Mouse (Mus musculus): Measurements from ENCODE around the gene Lalba.
"Not testable (repeated sequence)": the region's sequence is repeated elsewhere in the genome, so short reads cannot be mapped to it uniquely, and the experiment has no call there.

The Lalba gene

DNA sequence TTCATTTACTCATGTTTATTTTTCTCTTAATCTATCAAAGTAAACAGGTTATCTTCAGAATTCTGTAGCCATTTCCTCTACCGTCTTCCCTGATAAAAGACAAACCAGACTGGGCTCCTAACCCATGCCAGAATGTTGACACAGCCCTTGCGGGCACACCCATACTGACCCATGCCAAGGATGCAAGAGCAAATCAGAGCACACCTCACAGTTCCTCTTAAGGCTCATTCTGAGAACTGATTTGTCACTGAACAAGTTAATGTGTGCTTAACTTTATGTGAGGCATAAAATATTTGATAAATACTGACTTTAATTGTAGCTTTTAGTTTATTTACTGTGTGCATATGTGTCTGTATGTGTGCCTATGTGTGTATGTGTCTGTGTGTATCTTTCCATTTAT, 8.8 kb upstream of the Lalba start:
- no peak for DNase-seq

DNA sequence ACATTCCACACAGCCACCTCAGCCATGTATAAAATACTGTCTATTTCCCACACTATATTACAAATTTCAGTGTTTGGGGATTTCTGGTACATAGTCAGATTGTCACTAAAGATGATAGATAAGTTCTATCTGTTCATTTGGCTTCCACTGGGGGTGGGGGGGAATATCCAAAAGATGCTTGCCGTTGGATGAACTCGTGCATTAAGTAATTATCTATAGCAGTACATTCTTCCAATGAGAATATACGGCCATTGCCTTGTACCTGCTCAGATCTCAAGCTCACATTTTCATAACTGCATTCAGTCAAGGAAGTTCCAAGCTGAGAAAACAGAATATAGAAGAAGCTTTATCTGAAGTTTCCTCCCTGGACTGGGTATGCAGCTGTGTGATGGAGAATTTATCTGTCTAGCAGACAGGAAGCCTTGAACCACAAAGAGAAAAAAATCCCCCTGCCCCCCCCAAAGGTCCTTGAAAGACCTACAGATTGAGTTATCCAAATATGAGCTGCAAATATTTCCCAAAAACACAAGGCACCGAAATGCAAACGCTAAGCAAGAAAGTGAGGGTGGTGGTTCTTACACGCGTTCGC, 4.0 kb upstream of the Lalba start:
- no peak for DNase-seq

DNA sequence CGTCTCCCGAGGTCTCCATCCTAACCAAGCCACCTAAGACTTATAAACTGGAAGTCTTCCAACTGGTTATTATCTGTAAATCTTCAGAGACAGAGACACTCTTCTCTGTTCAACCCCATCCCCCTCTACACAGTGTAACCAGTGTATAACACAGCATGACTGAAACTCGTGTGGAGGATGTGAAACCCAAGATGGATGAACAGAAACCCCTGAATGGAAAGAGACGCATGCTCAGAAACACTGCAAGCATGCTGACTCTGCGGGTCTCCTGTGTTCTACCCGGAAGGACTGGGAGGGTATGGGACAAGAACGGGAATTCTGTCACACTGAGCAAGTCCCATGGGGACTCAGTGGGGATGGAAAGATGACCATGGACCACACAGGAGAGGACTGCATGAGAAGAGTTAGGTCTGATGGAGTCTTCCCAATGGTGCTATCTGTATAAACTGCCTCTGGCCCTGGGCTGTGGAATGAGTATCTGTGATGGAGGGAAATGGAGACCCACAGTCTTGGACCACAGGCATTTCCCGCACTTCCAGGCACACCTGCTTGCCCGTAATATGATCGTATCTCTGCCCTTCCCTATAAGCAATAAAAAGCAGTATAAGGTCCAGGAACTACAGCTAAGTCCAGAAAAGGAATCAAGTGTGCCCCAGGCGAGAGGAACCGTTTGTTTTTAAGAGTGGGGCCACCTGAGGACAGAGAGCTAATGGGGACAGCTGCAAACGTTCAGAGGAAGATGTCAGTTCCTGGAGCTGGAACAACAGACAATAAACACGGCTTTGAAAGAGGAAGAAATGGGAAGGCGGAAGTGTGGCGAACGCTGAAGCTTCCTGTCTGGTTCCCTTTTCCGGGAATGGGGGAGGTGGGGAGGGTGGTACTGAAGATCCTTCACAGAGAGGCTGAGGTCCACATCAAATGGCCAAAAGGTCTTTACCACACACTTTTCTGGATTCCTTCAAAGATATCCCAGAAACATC, 1.7 kb upstream of the Lalba start:
- DNase-seq = no peak

DNA sequence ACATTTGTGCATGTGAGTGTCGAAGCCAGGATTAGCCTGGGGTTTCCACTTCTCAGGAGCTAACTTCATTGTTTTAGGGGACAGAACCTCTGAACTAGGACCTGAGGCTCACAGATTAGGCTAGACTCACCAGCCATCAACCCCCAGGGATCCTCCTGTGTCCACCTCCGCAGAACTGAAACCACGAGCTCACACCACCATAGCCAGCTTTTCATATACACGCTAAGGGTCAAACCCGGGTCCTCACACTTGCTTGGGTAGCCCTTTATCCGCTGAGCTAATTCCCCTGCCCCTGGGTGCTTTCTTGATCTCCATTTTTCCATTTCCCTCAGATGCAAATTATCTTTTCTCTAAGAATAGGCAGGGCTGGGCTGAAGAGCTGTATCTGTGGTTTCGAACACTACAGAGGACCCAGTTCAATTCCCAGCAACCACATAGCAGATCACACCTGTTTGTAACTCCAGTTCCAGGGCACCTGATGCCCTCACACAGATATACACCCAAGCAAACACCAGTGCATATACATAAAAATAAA, 2.9 kb downstream of the Lalba start:
- DNase-seq = no peak

DNA sequence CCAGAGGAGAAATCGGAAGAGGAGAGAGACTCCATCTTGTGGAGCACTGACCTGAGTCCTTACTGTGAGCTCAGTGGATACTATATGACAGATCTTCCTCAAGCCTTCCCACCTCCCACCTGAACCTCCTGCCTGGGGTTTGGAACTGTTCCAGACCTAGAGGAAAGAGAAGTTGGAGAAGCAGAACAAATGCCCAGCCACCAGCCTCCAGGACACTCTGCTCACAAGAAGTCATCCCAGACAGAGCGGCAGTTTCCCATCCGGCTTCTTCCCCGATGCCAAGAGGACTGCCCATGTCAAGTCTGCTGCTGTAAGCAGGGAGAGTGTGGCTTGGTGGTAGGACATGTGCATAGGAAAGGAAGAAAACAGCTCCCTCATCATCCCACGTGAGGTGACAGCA, 6.2 kb downstream of the Lalba start:
- no peak for DNase-seq

DNA sequence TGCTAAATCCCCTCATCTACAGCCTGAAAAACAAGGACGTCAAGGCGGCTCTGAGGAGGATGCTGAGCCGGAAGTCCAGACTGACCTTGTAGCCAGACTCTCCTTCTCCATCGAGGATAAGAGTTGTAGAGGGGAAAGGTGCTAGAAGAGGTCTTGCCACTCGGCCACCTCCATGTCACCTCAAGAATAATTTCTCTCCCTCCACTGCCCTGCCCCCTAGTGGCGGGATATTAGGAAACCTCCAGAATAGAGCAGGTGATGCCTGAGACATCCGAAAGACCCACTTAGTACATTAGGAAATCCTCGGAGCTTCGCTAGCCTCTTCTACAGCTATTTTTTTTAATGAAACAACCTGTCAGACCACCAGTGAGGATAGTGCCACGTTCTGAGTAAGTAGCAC, 7.1 kb downstream of the Lalba start:
- peak; percentile 28 for DNase-seq

DNA sequence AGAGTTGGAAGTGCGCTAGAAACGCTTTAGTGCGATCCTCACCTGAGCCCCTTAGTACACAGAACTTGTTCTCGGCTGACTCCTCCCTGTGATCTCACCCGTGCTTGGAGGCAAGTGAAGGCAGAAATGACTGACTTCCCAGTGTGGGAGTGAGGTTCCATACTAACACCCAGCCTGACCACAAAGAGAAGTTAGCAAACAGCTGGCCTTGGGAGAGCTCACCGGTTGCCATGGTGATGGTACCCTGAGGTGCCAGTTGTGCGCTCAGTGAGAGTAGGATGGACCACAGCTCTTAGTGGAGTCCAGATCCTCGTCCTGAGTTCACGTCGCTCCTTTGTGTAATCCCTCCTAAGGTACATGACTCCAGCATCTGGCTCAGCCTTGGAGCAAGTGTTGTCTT, 7.6 kb downstream of the Lalba start:
- DNase-seq = no peak

DNA sequence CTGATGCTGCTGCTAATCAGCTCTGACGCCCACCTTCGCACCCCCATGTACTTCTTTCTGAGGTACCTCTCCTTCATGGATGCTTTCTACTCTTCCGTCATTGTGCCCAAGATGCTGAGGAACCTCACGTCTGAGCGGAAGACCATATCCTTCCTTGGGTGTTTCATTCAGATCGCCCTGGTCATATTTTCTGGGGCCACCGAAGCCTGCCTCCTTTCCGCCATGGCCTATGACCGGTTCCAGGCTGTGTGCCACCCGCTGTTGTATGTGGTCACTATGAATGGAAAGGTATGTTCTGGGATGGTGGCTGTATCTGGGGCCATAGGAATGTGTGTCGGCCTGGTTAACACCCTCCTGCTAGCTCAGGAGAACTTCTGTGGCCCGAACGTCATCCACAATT, 11.0 kb downstream of the Lalba start:
- DNase-seq = no peak

DNA sequence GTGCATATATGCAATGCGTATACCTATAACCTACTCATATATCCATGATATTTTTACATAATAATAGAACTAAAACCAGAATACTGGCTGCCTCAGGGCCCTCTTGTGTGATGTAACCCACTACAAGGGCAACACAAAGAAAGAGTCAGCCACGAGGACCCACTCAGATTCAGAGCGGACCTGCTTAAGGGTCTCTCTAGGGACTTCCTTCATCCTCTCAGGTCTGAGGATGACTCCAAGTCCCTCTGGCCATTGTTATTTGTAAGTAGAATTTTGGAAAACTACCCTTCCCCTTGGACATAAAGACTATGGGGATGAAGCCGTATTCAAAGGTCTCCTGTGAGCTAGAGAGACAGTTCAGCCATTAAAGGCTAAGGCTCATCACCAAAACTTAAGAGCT, 12.9 kb downstream of the Lalba start, which contains the start of gene OR5BS1P:
TSS of gene OR5BS1P (plus strand) at position 301 of the 400 bp plus-strand sequence.
- no peak for DNase-seq

DNA sequence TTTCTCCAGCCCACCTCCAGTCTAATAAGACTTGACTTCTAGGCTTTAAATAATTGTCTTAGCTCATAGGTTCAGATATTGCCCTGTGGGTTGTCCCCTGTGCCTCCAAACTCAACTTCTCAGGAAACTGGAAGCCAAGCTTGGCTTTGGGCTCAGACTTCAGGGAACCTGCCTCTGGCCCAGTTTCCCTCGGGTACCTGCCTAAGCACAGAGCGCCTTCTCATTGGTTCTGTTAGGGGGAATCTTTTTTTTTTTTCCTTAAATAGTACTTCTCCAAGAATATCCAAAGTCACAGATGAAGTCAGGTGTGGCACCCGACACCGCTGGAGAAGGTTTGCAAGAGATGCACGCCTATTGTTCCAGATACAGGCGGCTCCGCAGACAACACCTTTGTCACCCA, 30.2 kb downstream of the Lalba start, which contains the start of gene Olfr281:
TSS of gene Olfr281 (plus strand) at position 301 of the 400 bp plus-strand sequence.
- DNase-seq = no peak

DNA sequence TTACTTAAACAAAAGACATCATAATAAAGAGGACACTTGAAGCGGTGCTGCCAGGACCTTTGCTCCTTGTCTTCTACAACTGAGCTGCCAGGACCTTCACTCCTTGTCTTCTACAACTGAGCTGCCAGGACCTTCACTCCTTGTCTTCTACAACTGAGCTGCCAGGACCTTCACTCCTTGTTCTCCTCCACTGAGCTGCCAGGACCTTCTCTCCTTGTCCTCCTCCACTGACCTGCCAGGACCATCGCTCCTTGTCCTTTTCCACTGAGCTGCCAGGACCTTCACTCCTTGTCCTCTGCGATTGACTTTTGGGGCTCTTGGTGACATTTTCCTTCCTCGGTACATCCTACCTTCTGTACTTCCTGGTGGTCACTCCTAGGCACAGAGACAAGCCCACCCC, 34.0 kb downstream of the Lalba start:
- peak; percentile 1 for DNase-seq

DNA sequence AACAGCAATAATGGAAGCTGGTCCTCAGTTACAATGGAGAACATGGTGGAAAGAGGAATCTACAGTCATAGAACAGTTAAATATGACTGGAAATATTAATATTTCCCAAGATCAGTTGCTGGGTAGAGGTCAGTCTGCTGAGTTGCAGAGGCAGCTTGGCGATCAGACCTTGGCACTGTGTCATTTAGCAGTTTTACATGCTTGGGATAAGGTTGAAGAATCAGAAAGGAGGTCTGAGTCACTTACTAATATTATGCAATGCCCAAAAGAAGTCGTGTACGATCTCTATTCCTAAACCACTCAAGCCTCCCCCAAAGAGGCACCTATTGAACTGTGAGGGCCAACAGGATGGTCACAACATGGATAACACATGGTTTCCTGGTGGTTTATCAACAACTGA, 38.0 kb downstream of the Lalba start:
- no peak for DNase-seq

DNA sequence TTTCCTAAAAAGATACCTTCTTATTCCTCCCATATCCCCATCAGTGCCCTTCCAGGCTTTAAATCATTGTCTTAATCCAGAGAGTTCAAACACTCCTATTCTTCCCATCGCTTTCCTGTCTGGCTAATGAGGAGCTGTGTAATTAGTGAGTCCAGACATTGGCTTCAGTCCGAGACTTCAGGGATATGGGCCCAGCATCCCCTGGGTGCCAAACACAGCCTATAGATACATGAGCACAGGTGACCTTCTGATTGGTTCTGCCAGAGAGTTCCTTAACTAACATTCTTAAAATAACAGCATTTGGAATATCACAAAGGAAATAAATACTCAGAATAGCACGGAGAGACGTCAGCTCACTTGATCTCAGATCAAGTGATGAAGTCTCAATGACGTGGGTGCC, 51.6 kb downstream of the Lalba start, which contains the start of gene Olfr282:
TSS of gene Olfr282 (plus strand) at position 301 of the 400 bp plus-strand sequence.
- not testable (repeated sequence) for DNase-seq

Measured in cerebellum, adult 8-10 months (tissue).